Mouse (Mus musculus): ENCODE results near the gene Nlgn1. TPM values are rescaled to one million over a fixed set of nuclear protein-coding genes. Genes with fewer than 3 reads are reported as not detected.

Nlgn1 gene
- polyA plus RNA-seq, 1 experiment from 2014 or later, result 0.34 TPM

DNA sequence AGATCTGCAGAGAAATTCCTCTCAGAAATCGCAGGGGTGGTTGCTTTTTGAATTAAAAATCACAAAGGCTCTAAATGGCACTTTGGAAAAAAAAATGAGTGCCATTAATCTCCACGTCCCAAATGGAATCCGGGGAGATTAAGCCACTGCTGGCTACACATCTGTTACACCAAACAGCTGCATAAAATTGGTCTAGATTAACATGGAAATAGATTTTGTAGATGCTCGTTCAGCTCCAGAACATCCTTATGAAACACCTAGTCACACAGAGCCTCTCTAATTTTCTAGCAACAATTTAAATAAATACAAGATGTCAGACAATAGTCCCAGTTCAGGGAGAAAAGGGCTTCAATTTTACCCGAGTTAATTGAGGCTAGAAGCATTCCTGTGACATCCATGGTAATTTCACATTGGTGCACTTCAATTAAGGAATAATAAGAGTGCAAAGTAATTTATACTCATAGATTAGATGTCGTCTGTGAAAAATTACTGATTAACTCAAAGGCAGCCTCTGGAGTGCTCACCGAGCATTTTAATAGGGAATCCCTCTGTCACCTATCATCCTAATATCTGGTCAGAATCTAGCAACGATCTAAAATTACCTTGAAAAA lies 875.9 kb downstream of the Nlgn1 start:
- WGBS, result 77% methylated on average over 8 of the region's 8 CpGs
- Histone ChIP-seq H3K36me3 (ENCODE audit: control insufficient read depth, insufficient read depth, low read length) (no peaks in the 10 kb centered on the region), H3K27ac (replicated peaks in 1 of 2; ENCODE audit: control insufficient read depth in 1 of 2, insufficient read depth in 1 of 2, low read depth in 2 of 2, low read length in 2 of 2) (no peak overlapping the region), H3K27me3 (ENCODE audit: control insufficient read depth, insufficient read depth, low read length) (no peaks in the 10 kb centered on the region), H3K4me1 (ENCODE audit: control insufficient read depth in 2 of 2, insufficient read depth in 2 of 2, low read length in 2 of 2) (no peaks in the 10 kb centered on the region), H3K4me3 (ENCODE audit: control insufficient read depth in 1 of 2, insufficient read depth in 1 of 2, low read depth in 1 of 2, low read length in 2 of 2) (no peak overlapping the region), H3K9me3 (ENCODE audit: control insufficient read depth, low read length) (no peaks in the 10 kb centered on the region), H3K4me2 (ENCODE audit: low read length) (no peak overlapping the region), H3K9ac (ENCODE audit: low read length) (no peak overlapping the region)
- no peak for ATAC-seq (ENCODE audit: insufficient number of reproducible peaks, insufficient read depth, low FRiP score, low read depth)

DNA sequence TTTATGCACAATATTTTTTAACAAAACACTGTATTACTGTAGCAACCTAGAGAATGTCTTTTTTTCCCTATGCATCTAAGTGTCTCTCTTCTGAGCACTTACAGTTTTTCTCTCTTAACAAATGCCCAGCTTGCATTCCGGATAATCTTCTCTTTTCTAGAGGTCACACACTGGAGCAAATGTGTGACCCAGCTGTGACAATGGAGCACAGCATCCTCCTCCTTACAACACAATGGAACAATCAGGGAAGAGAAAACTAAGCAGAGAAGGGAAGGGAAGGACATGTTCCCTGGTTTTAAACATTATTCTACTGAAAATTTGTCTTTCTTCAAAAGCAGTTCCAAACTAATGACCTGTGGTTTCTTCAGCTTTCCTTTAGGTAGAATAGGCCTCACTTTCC lies 879.9 kb downstream of the Nlgn1 start:
- H3K9ac ChIP-seq (ENCODE audit: low read length), result no peak overlapping the region
- ATAC-seq (ENCODE audit: insufficient number of reproducible peaks, insufficient read depth, low FRiP score, low read depth), result no peak
- no peaks in the 10 kb centered on the region for H3K9me3 ChIP-seq (ENCODE audit: control insufficient read depth, low read length)
- no peaks in the 10 kb centered on the region for H3K36me3 ChIP-seq (ENCODE audit: control insufficient read depth, insufficient read depth, low read length)
- no peak overlapping the region for H3K4me3 ChIP-seq (ENCODE audit: control insufficient read depth in 1 of 2, insufficient read depth in 1 of 2, low read depth in 1 of 2, low read length in 2 of 2)
- H3K4me2 ChIP-seq (ENCODE audit: low read length), result no peak overlapping the region
- H3K27ac ChIP-seq (replicated peaks in 1 of 2; ENCODE audit: control insufficient read depth in 1 of 2, insufficient read depth in 1 of 2, low read depth in 2 of 2, low read length in 2 of 2), result no peak overlapping the region
- 56% methylated on average over 1 of the region's 1 CpGs for WGBS
- no peaks in the 10 kb centered on the region for H3K27me3 ChIP-seq (ENCODE audit: control insufficient read depth, insufficient read depth, low read length)
- no peaks in the 10 kb centered on the region for H3K4me1 ChIP-seq (ENCODE audit: control insufficient read depth in 2 of 2, insufficient read depth in 2 of 2, low read length in 2 of 2)

DNA sequence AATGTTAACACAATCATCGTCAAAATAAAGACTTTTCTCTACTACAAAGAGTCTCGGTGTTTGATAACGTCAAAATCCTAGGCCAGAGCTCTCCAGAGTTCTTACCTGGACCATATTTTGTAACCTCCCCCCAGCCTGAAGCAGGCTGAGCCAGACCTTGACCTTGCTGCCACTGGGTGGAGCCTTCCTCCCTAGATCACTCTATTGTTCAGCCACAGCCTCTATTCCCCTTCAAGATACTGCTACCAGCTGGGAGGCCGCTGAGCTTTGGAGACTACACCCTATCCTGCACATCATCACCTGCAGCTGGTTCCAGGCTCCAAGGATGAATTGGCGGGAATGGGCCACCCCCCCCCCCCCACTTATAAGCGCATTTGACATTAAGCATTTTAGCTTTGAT lies 881.8 kb downstream of the Nlgn1 start:
- 45% methylated on average over 6 of the region's 6 CpGs for WGBS
- H3K27ac ChIP-seq (replicated peaks in 1 of 2; ENCODE audit: control insufficient read depth in 1 of 2, insufficient read depth in 1 of 2, low read depth in 2 of 2, low read length in 2 of 2), result no peak overlapping the region
- H3K4me3 ChIP-seq (ENCODE audit: control insufficient read depth in 1 of 2, insufficient read depth in 1 of 2, low read depth in 1 of 2, low read length in 2 of 2), result no peak overlapping the region
- H3K9me3 ChIP-seq (ENCODE audit: control insufficient read depth, low read length), result no peaks in the 10 kb centered on the region
- no peaks in the 10 kb centered on the region for H3K4me1 ChIP-seq (ENCODE audit: control insufficient read depth in 2 of 2, insufficient read depth in 2 of 2, low read length in 2 of 2)
- H3K9ac ChIP-seq (ENCODE audit: low read length), result no peak overlapping the region
- no peak for ATAC-seq (ENCODE audit: insufficient number of reproducible peaks, insufficient read depth, low FRiP score, low read depth)
- H3K4me2 ChIP-seq (ENCODE audit: low read length), result no peak overlapping the region
- H3K36me3 ChIP-seq (ENCODE audit: control insufficient read depth, insufficient read depth, low read length), result no peaks in the 10 kb centered on the region
- H3K27me3 ChIP-seq (ENCODE audit: control insufficient read depth, insufficient read depth, low read length), result no peaks in the 10 kb centered on the region

DNA sequence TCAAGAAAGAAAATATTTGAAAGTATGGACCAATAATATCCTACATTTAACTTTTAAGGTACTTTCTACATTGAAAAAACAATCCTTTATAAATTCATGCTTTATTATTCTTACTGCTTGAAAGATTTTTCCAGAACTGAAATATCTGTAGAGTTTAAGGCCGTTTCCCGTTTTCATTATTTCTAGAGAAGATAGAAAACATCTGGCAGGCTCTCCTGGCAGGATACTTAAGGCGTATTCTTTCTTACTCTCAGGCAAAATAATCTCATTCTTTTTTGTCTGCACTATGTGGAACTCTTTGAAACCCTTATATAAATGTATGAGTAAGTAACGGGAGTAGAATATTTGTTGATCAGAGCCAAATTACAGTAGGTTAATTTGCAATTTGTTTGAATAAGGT lies 882.9 kb downstream of the Nlgn1 start:
- 59% methylated on average over 4 of the region's 4 CpGs for WGBS
- ATAC-seq (ENCODE audit: insufficient number of reproducible peaks, insufficient read depth, low FRiP score, low read depth), result no peak
- no peak overlapping the region for H3K4me2 ChIP-seq (ENCODE audit: low read length)
- no peaks in the 10 kb centered on the region for H3K27me3 ChIP-seq (ENCODE audit: control insufficient read depth, insufficient read depth, low read length)
- no peak overlapping the region for H3K9ac ChIP-seq (ENCODE audit: low read length)
- no peaks in the 10 kb centered on the region for H3K4me1 ChIP-seq (ENCODE audit: control insufficient read depth in 2 of 2, insufficient read depth in 2 of 2, low read length in 2 of 2)
- no peaks in the 10 kb centered on the region for H3K36me3 ChIP-seq (ENCODE audit: control insufficient read depth, insufficient read depth, low read length)
- H3K27ac ChIP-seq (replicated peaks in 1 of 2; ENCODE audit: control insufficient read depth in 1 of 2, insufficient read depth in 1 of 2, low read depth in 2 of 2, low read length in 2 of 2), result no peak overlapping the region
- H3K9me3 ChIP-seq (ENCODE audit: control insufficient read depth, low read length), result no peaks in the 10 kb centered on the region
- no peak overlapping the region for H3K4me3 ChIP-seq (ENCODE audit: control insufficient read depth in 1 of 2, insufficient read depth in 1 of 2, low read depth in 1 of 2, low read length in 2 of 2)

DNA sequence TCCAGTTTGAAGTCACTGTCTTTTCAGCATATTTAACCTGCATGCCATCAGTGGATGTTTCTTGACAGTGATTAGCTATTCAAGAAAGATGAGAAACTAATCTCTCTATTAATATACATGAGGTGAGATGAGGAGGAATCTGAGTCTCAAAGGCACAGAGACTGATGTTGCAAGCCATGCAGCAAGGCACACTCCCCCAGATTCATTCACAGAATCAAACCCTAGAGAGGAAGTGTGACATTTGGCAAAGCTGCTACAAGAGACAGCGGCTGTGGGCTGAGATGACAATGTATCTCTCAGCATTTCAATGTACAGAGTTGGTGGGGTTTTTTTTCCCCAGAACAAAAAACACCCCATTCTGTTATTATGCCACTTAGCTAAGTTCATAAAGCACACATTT lies 885.1 kb downstream of the Nlgn1 start:
- Histone ChIP-seq H3K9me3 (ENCODE audit: control insufficient read depth, low read length) (no peaks in the 10 kb centered on the region), H3K4me2 (ENCODE audit: low read length) (no peak overlapping the region), H3K9ac (ENCODE audit: low read length) (no peak overlapping the region), H3K4me1 (ENCODE audit: control insufficient read depth in 2 of 2, insufficient read depth in 2 of 2, low read length in 2 of 2) (no peaks in the 10 kb centered on the region), H3K27me3 (ENCODE audit: control insufficient read depth, insufficient read depth, low read length) (no peaks in the 10 kb centered on the region), H3K36me3 (ENCODE audit: control insufficient read depth, insufficient read depth, low read length) (no peaks in the 10 kb centered on the region), H3K4me3 (ENCODE audit: control insufficient read depth in 1 of 2, insufficient read depth in 1 of 2, low read depth in 1 of 2, low read length in 2 of 2) (no peak overlapping the region), H3K27ac (replicated peaks in 1 of 2; ENCODE audit: control insufficient read depth in 1 of 2, insufficient read depth in 1 of 2, low read depth in 2 of 2, low read length in 2 of 2) (no peak overlapping the region)
- WGBS, result 59% methylated on average over 1 of the region's 1 CpGs
- no peak for ATAC-seq (ENCODE audit: insufficient number of reproducible peaks, insufficient read depth, low FRiP score, low read depth)

DNA sequence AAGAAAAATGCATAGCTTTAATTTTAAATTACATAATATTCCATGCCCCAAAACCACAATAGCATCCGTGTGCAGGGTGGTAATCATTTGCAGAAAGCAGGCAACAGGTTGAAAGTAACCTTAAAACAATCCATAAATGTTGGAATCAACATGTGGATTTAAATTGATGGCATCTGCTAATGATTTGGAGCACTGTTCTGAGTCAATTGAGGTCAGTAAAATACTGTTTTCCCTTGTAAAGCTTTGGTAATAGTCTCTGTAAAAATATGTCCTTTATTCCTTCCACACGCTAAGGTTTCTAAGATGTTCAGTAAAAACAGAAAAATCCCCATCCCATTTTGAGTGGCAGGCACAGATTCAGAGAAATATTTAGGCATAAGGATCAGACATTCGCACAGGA lies 888.6 kb downstream of the Nlgn1 start:
- no peak for ATAC-seq (ENCODE audit: insufficient number of reproducible peaks, insufficient read depth, low FRiP score, low read depth)
- H3K4me1 ChIP-seq (ENCODE audit: control insufficient read depth in 2 of 2, insufficient read depth in 2 of 2, low read length in 2 of 2), result no peaks in the 10 kb centered on the region
- 75% methylated on average over 3 of the region's 3 CpGs for WGBS
- H3K27ac ChIP-seq (replicated peaks in 1 of 2; ENCODE audit: control insufficient read depth in 1 of 2, insufficient read depth in 1 of 2, low read depth in 2 of 2, low read length in 2 of 2), result no peak overlapping the region
- no peaks in the 10 kb centered on the region for H3K27me3 ChIP-seq (ENCODE audit: control insufficient read depth, insufficient read depth, low read length)
- H3K4me2 ChIP-seq (ENCODE audit: low read length), result no peak overlapping the region
- H3K9ac ChIP-seq (ENCODE audit: low read length), result no peak overlapping the region
- H3K36me3 ChIP-seq (ENCODE audit: control insufficient read depth, insufficient read depth, low read length), result no peaks in the 10 kb centered on the region
- H3K9me3 ChIP-seq (ENCODE audit: control insufficient read depth, low read length), result no peaks in the 10 kb centered on the region
- no peak overlapping the region for H3K4me3 ChIP-seq (ENCODE audit: control insufficient read depth in 1 of 2, insufficient read depth in 1 of 2, low read depth in 1 of 2, low read length in 2 of 2)

DNA sequence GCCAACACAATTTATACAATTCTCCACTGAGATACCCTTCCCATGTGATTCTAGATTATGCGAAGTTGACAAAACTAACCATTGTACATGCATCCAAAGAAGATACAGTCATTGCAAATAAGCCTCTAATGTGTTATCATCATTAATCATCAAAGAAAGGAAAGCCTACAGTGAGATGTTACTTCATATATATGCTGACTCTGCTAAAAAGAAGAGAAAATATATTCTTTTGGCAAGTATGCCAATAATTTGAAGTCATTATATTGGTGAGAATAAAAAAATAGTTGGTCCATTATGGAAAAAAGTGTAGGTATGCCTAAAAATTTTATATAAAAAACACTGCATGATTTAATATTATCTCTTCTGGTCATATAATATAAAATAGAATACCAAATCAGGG lies 889.6 kb downstream of the Nlgn1 start:
- Histone ChIP-seq H3K9ac (ENCODE audit: low read length) (no peak overlapping the region), H3K9me3 (ENCODE audit: control insufficient read depth, low read length) (no peaks in the 10 kb centered on the region), H3K4me1 (ENCODE audit: control insufficient read depth in 2 of 2, insufficient read depth in 2 of 2, low read length in 2 of 2) (no peaks in the 10 kb centered on the region), H3K27ac (replicated peaks in 1 of 2; ENCODE audit: control insufficient read depth in 1 of 2, insufficient read depth in 1 of 2, low read depth in 2 of 2, low read length in 2 of 2) (no peak overlapping the region), H3K4me3 (ENCODE audit: control insufficient read depth in 1 of 2, insufficient read depth in 1 of 2, low read depth in 1 of 2, low read length in 2 of 2) (no peak overlapping the region), H3K4me2 (ENCODE audit: low read length) (no peak overlapping the region), H3K27me3 (ENCODE audit: control insufficient read depth, insufficient read depth, low read length) (no peaks in the 10 kb centered on the region), H3K36me3 (ENCODE audit: control insufficient read depth, insufficient read depth, low read length) (no peaks in the 10 kb centered on the region)
- WGBS, result 79% methylated on average over 1 of the region's 1 CpGs
- no peak for ATAC-seq (ENCODE audit: insufficient number of reproducible peaks, insufficient read depth, low FRiP score, low read depth)

DNA sequence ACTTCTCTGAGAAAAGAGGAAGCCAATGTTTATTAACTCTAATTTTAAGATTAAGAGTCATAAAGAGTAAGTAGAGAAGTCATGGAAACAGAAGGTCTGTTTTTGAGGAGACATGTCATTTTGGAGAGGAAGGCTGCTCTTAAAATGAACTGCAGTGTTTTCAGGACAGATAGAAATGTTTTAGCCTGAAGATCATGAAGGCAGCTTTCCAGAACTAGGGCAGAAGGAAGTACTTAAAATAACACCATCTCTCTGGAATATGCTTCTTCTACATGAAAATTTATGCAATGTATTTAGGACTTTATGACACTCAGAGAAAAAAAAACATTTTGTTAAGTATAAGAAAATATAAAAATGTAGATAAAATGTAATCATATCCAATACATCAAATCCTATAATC lies 905.3 kb downstream of the Nlgn1 start:
- Histone ChIP-seq H3K9me3 (ENCODE audit: control insufficient read depth, low read length) (no peaks in the 10 kb centered on the region), H3K36me3 (ENCODE audit: control insufficient read depth, insufficient read depth, low read length) (no peaks in the 10 kb centered on the region), H3K27me3 (ENCODE audit: control insufficient read depth, insufficient read depth, low read length) (no peaks in the 10 kb centered on the region), H3K4me3 (ENCODE audit: control insufficient read depth in 1 of 2, insufficient read depth in 1 of 2, low read depth in 1 of 2, low read length in 2 of 2) (no peak overlapping the region), H3K9ac (ENCODE audit: low read length) (no peak overlapping the region), H3K27ac (replicated peaks in 1 of 2; ENCODE audit: control insufficient read depth in 1 of 2, insufficient read depth in 1 of 2, low read depth in 2 of 2, low read length in 2 of 2) (no peak overlapping the region), H3K4me2 (ENCODE audit: low read length) (no peak overlapping the region), H3K4me1 (ENCODE audit: control insufficient read depth in 2 of 2, insufficient read depth in 2 of 2, low read length in 2 of 2) (no peaks in the 10 kb centered on the region)
- no peak for ATAC-seq (ENCODE audit: insufficient number of reproducible peaks, insufficient read depth, low FRiP score, low read depth)
